Mouse (Mus musculus): ENCODE data around the gene Nln. TPM values are rescaled to one million over a fixed set of nuclear protein-coding genes. Genes with fewer than 3 reads are reported as not detected.
A peak's percentile ranks its signal among the peaks of the same experiment; 100 is the strongest.

The Nln gene
- polyA plus RNA-seq, 1 experiment from 2014 or later, result 66.4 TPM

- WGBS, result 65% methylated on average over 4 of the region's 4 CpGs
- H3K4me3 ChIP-seq (ENCODE audit: low read length), result no peak overlapping the region
- no peaks in the 10 kb centered on the region for H3K9me3 ChIP-seq (ENCODE audit: control insufficient read depth, low read length)
- no peak for ATAC-seq
- H3K4me1 ChIP-seq (ENCODE audit: control insufficient read depth, insufficient read depth, low read depth, low read length), result peaks cover 3% of the 10 kb centered on the region; the same call in 1 of the 2 replicates
- H3K27ac ChIP-seq (ENCODE audit: low read depth, low read length), result no peak overlapping the region
- H3K4me2 ChIP-seq (ENCODE audit: low read length), result no peak overlapping the region
- no peak overlapping the region for H3K9ac ChIP-seq (ENCODE audit: low read depth, low read length)
- H3K36me3 ChIP-seq (ENCODE audit: control insufficient read depth, insufficient read depth, low read length), result peaks cover 14% of the 10 kb centered on the region
- H3K27me3 ChIP-seq (replicated peaks; ENCODE audit: control insufficient read depth, insufficient read depth, low read length), result no peaks in the 10 kb centered on the region
These were observed 69.6 kb downstream of the Nln start for GRCm38 (mm10) chr13:104039861-104040260.

GRCm38 (mm10) chr13:104038891-104039290 is 70.5 kb downstream of the Nln start:
- Histone ChIP-seq H3K4me3 (ENCODE audit: low read length) (no peak overlapping the region), H3K27me3 (replicated peaks; ENCODE audit: control insufficient read depth, insufficient read depth, low read length) (no peaks in the 10 kb centered on the region), H3K9me3 (ENCODE audit: control insufficient read depth, low read length) (no peaks in the 10 kb centered on the region), H3K4me2 (ENCODE audit: low read length) (no peak overlapping the region), H3K9ac (ENCODE audit: low read depth, low read length) (no peak overlapping the region), H3K27ac (ENCODE audit: low read depth, low read length) (no peak overlapping the region), H3K36me3 (ENCODE audit: control insufficient read depth, insufficient read depth, low read length) (peaks cover 11% of the 10 kb centered on the region), H3K4me1 (ENCODE audit: control insufficient read depth, insufficient read depth, low read depth, low read length) (peaks cover 3% of the 10 kb centered on the region; the same call in 1 of the 2 replicates)
- no peak for ATAC-seq
- 92% methylated on average over 7 of the region's 7 CpGs for WGBS

GRCm38 (mm10) chr13:104038358-104038757 is 71.1 kb downstream of the Nln start:
- Histone ChIP-seq H3K36me3 (ENCODE audit: control insufficient read depth, insufficient read depth, low read length) (peaks cover 10% of the 10 kb centered on the region), H3K27me3 (replicated peaks; ENCODE audit: control insufficient read depth, insufficient read depth, low read length) (no peaks in the 10 kb centered on the region), H3K9ac (ENCODE audit: low read depth, low read length) (no peak overlapping the region), H3K27ac (ENCODE audit: low read depth, low read length) (no peak overlapping the region), H3K4me1 (ENCODE audit: control insufficient read depth, insufficient read depth, low read depth, low read length) (peaks cover 3% of the 10 kb centered on the region; the same call in 1 of the 2 replicates), H3K4me2 (ENCODE audit: low read length) (no peak overlapping the region), H3K4me3 (ENCODE audit: low read length) (no peak overlapping the region), H3K9me3 (ENCODE audit: control insufficient read depth, low read length) (no peaks in the 10 kb centered on the region)
- ATAC-seq, result peak; percentile 14; the same call in 1 of the 2 replicates
- WGBS, result 56% methylated on average over 7 of the region's 7 CpGs

GRCm38 (mm10) chr13:104037531-104038290 is 71.7 kb downstream of the Nln start:
- 64% methylated on average over 9 of the region's 9 CpGs for WGBS
- Histone ChIP-seq H3K9me3 (ENCODE audit: control insufficient read depth, low read length) (no peaks in the 10 kb centered on the region), H3K27me3 (replicated peaks; ENCODE audit: control insufficient read depth, insufficient read depth, low read length) (no peaks in the 10 kb centered on the region), H3K4me1 (ENCODE audit: control insufficient read depth, insufficient read depth, low read depth, low read length) (peaks cover 3% of the 10 kb centered on the region), H3K4me2 (ENCODE audit: low read length) (no peak overlapping the region), H3K36me3 (ENCODE audit: control insufficient read depth, insufficient read depth, low read length) (peaks cover 7% of the 10 kb centered on the region; the same call in 1 of the 2 replicates), H3K27ac (ENCODE audit: low read depth, low read length) (no peak overlapping the region), H3K4me3 (ENCODE audit: low read length) (no peak overlapping the region), H3K9ac (ENCODE audit: low read depth, low read length) (no peak overlapping the region)
- no peak for ATAC-seq

- no peaks in the 10 kb centered on the region for H3K9me3 ChIP-seq (ENCODE audit: control insufficient read depth, low read length)
- H3K36me3 ChIP-seq (ENCODE audit: control insufficient read depth, insufficient read depth, low read length), result peaks cover 5% of the 10 kb centered on the region; the same call in 1 of the 2 replicates
- peaks cover 9% of the 10 kb centered on the region for H3K4me1 ChIP-seq (ENCODE audit: control insufficient read depth, insufficient read depth, low read depth, low read length)
- no peak overlapping the region for H3K4me3 ChIP-seq (ENCODE audit: low read length)
- ATAC-seq, result peak; percentile 80
- no peaks in the 10 kb centered on the region for H3K27me3 ChIP-seq (replicated peaks; ENCODE audit: control insufficient read depth, insufficient read depth, low read length)
- H3K27ac ChIP-seq (ENCODE audit: low read depth, low read length), result no peak overlapping the region
- no peak overlapping the region for H3K4me2 ChIP-seq (ENCODE audit: low read length)
- 73% methylated on average over 23 of the region's 23 CpGs for WGBS
- H3K9ac ChIP-seq (ENCODE audit: low read depth, low read length), result no peak overlapping the region
These were observed 72.7 kb downstream of the Nln start for GRCm38 (mm10) chr13:104036494-104037290.

- H3K9ac ChIP-seq (ENCODE audit: low read depth, low read length), result no peak overlapping the region
- H3K9me3 ChIP-seq (ENCODE audit: control insufficient read depth, low read length), result no peaks in the 10 kb centered on the region
- no peaks in the 10 kb centered on the region for H3K27me3 ChIP-seq (replicated peaks; ENCODE audit: control insufficient read depth, insufficient read depth, low read length)
- H3K36me3 ChIP-seq (ENCODE audit: control insufficient read depth, insufficient read depth, low read length), result peaks cover 8% of the 10 kb centered on the region; the same call in 1 of the 2 replicates
- ATAC-seq, result no peak
- no peak overlapping the region for H3K4me2 ChIP-seq (ENCODE audit: low read length)
- no peak overlapping the region for H3K27ac ChIP-seq (ENCODE audit: low read depth, low read length)
- 67% methylated on average over 2 of the region's 2 CpGs for WGBS
- no peak overlapping the region for H3K4me3 ChIP-seq (ENCODE audit: low read length)
- peaks cover 9% of the 10 kb centered on the region for H3K4me1 ChIP-seq (ENCODE audit: control insufficient read depth, insufficient read depth, low read depth, low read length)
These were observed 73.8 kb downstream of the Nln start for GRCm38 (mm10) chr13:104035651-104036050.

GRCm38 (mm10) chr13:104034854-104035253 is 74.6 kb downstream of the Nln start:
- H3K4me2 ChIP-seq (ENCODE audit: low read length), result no peak overlapping the region
- 51% methylated on average over 6 of the region's 6 CpGs for whole genome bisulfite sequencing
- H3K4me3 ChIP-seq (ENCODE audit: low read length), result no peak overlapping the region
- H3K9me3 ChIP-seq (ENCODE audit: control insufficient read depth, low read length), result no peaks in the 10 kb centered on the region
- no peak overlapping the region for H3K27ac ChIP-seq (ENCODE audit: low read depth, low read length)
- H3K27me3 ChIP-seq (replicated peaks; ENCODE audit: control insufficient read depth, insufficient read depth, low read length), result no peaks in the 10 kb centered on the region
- peaks cover 8% of the 10 kb centered on the region; the same call in 1 of the 2 replicates for H3K36me3 ChIP-seq (ENCODE audit: control insufficient read depth, insufficient read depth, low read length)
- H3K4me1 ChIP-seq (ENCODE audit: control insufficient read depth, insufficient read depth, low read depth, low read length), result peaks cover 9% of the 10 kb centered on the region
- ATAC-seq, result peak; percentile 41; the same call in 1 of the 2 replicates
- H3K9ac ChIP-seq (ENCODE audit: low read depth, low read length), result no peak overlapping the region

GRCm38 (mm10) chr13:104032620-104033133 is 76.7 kb downstream of the Nln start:
- H3K27ac ChIP-seq (ENCODE audit: low read depth, low read length), result 0 out of 2 replicates have a peak overlapping the region, but pooled peaks have one; percentile 34
- no peak overlapping the region for H3K4me3 ChIP-seq (ENCODE audit: low read length)
- no peaks in the 10 kb centered on the region for H3K9me3 ChIP-seq (ENCODE audit: control insufficient read depth, low read length)
- WGBS, result 35% methylated on average over 3 of the region's 3 CpGs
- no peaks in the 10 kb centered on the region for H3K27me3 ChIP-seq (replicated peaks; ENCODE audit: control insufficient read depth, insufficient read depth, low read length)
- ATAC-seq, result no peak
- no peak overlapping the region for H3K4me2 ChIP-seq (ENCODE audit: low read length)
- peaks cover 8% of the 10 kb centered on the region; the same call in 1 of the 2 replicates for H3K36me3 ChIP-seq (ENCODE audit: control insufficient read depth, insufficient read depth, low read length)
- peaks cover 9% of the 10 kb centered on the region; the same call in 1 of the 2 replicates for H3K4me1 ChIP-seq (ENCODE audit: control insufficient read depth, insufficient read depth, low read depth, low read length)
- H3K9ac ChIP-seq (ENCODE audit: low read depth, low read length), result no peak overlapping the region
